Mouse (Mus musculus) brain, adult 2 months (tissue): ENCODE results near the gene Olfr1275.

Experiments used
- DNase-seq: peaks from one replicate; pipeline ENCODE4 v3.0.0; 2011; ENCODE audit warnings: low read depth, low spot score

Gene Olfr1275

DNA sequence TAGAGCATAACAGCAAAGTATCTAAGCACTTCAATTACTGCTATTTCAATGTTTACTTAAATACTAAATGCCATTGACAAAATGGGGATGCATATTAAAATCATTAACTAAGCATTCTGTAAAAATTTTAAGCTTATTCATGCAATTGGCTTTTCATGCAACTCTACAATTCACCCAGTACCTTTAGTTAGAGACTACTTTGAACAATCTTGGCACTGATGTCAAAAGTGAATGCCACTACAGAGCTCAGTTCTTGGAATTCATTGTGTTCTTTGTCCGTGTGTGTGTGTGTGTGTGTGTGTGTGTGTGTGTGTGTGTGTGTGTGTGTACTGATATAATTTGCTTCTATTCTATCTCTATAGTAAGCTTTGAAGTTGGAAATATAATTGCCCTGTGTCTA is at the start of gene Olfr1275:
Gene Olfr1275 (minus strand): TSS at position 101 of the 400 bp plus-strand sequence.
- DNase-seq, result no peak

DNA sequence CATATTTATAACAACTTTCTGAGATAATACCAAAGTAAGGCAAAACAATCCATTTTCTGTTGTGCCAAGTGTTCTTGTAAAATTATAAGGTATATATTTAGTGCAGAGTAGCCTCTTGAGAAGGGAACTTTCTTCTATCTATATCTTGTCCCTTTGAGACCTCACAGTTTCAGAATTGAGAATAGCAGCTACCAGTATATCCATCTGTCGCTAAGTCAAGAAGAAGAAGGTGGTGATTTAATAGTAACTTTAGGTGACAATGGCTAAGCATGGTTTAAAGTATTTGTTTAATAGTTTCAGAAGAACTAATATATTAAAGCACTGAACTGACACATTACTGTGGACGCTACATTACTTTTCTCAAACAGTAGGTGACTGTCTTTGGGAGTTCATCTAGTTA is 38.9 kb upstream of the Olfr1275 start, which contains the start of gene Olfr1277:
Gene Olfr1277 (minus strand): TSS at position 101 of the 400 bp plus-strand sequence.
- DNase-seq, result peak; percentile 1

DNA sequence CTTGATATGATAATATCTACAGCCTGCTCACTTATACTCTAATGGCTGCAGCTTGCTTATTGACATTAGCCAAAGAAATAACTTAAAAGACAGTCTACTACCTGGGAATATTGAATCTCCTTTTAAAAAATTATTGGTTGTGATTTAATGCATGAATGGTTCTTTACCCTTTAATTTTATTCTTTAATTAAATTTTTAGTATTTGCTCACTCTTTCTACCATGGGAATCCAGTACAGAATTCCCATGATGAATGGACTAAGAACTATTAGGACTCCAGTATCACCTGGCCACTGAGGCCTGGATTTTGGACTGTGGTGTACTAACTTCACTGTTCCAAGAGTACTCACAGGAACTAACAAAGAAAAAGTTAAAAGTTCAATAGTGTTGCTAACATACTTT is 19.1 kb upstream of the Olfr1275 start, which contains the start of gene Olfr1276:
Gene Olfr1276 (plus strand): TSS at position 301 of the 400 bp plus-strand sequence.
- no peak for DNase-seq

DNA sequence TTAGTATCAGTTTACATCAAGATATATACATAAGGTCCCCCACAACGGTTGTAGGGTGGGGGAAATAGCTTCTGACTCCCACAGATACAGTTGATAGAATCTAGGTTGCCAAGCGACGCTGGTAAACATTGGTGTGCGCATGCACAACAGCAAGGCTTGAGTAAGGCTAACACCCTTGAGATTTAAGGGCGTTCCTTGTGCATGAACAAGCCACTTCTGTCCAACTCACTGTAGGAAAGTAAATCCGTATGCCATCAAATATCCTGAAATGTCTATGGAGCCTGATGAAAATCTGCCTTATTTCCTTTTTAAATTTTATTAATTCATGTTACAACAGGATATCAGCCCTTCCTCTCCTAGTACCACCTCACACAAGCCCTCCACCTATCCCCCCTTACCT is 5.6 kb downstream of the Olfr1275 start, which contains the start of gene 4930430A15Rik:
Gene 4930430A15Rik (minus strand): TSS at position 101 of the 400 bp plus-strand sequence.
- DNase-seq, result no peak

DNA sequence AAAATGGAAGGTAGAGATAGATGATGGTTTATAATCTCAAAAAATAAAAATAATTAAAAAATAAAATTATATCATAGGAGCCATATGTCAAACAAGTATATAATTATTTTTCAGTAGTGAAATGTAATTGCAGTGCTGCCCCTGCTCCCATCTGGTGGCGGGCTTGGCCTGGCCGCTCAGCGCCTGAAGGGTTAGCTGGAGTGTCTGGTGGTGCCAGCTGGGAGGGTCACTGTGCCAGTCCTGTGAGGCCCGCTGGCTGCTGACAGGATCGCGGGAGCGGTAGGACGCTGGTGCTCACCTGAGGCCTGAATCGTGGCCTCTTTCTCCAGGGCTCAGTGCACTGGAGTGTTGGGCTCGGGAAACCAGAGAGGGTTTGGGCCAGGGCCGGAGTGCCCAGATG is 53.0 kb downstream of the Olfr1275 start:
- no peak for DNase-seq
